Mouse (Mus musculus) embryonic facial prominence, embryonic 10.5 days (tissue): ENCODE measurements around the gene Gsk3a. TPM values are rescaled to one million over a fixed set of nuclear protein-coding genes. Genes with fewer than 3 reads are reported as not detected.
"Not testable (repeated sequence)": the region's sequence is repeated elsewhere in the genome, so short reads cannot be mapped to it uniquely, and the experiment has no call there.

Experiments used
- DNase-seq: peaks from one replicate; pipeline ENCODE4 v3.0.0-alpha.2; 2017; ENCODE audit warnings: low spot score
- H3K27ac ChIP-seq: fragments of 300-500 bp; sonication (generic); replicated peaks from 2 replicates; pipeline ENCODE4 v1.5.1; 2016; ENCODE audit warnings: mild to moderate bottlenecking
- H3K27me3 ChIP-seq: fragments of 300-500 bp; sonication (generic); replicated peaks from 2 replicates; pipeline ENCODE4 v1.6.1; 2016; ENCODE audit warnings: low read depth, mild to moderate bottlenecking; ENCODE audit not compliant: poor library complexity, severe bottlenecking
- H3K36me3 ChIP-seq: fragments of 300-500 bp; sonication (generic); replicated peaks from 2 replicates; pipeline ENCODE4 v1.6.1; 2016; ENCODE audit warnings: mild to moderate bottlenecking, moderate library complexity
- H3K4me1 ChIP-seq: fragments of 300-500 bp; sonication (generic); 2 replicates; pipeline ENCODE4 v1.6.1; 2016
- H3K4me3 ChIP-seq: fragments of 300-500 bp; sonication (generic); 2 replicates; pipeline ENCODE4 v1.5.1; 2016; ENCODE audit warnings: mild to moderate bottlenecking, moderate library complexity
- H3K9me3 ChIP-seq: fragments of 300-500 bp; sonication (generic); 2 replicates; pipeline ENCODE4 v1.6.1; 2016; ENCODE audit warnings: mild to moderate bottlenecking
- WGBS: fragments of 180-500 bp; shearing (Covaris S2); methylation state at CpG from one replicate; pipeline ENCODE4 v1.1.7; 2016; 5-methylcytosine and 5-hydroxymethylcytosine counted together
- polyA plus RNA-seq: library from polyadenylated mRNA; unstranded; fragments of >200 nt; fragmentation: Nextera tagmentation; extraction: Ambion mirVana; gene quantifications from 2 replicates; pipeline ENCODE4 v1.2.1, GENCODE M21; 2016

The Gsk3a gene
- polyA plus RNA-seq, 1 experiment from 2014 or later, result 10.7 TPM

DNA sequence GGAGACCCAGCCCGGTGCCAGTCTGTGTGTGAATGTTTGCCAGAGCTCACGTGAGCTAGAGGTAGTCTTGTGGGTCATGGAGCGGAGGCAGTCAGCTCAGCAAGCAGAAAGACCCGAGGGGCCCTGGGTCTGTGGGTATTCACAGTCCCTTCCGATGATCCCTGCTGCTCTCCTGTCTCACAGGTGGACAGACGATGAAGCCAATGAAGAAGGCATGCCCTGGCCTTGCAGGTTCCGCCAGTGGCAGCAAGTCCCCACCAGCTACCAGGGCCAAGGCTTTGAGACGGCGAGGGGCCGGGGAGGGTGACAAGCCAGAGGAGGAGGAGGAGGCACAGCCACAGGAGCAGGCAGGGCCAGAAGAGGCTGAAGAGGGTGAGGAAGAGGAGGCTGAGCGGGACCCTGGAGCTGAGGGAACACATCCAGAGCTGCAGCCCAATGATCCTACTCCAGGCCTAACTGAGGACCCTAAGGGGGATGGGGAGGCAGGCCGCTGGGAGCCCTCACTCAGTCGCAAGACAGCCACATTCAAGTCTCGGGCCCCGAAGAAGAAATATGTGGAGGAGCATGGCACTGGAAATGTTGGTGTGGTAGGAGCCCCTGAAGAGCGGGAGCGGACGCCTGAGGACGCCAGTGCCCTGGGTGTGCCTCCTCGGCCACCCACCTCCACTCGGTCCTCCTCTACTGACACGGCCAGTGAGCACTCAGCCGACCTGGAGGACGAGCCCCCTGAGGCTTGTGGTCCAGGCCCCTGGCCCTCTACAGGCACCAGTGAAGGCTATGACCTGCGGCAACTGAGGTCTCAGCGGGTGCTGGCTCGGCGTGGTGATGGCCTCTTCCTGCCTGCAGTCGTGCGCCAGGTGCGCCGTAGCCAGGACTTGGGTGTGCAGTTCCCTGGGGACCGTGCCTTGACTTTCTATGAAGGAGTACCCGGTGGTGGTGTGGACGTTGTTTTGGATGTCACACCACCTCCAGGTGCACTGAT, 33.3 kb upstream of the Gsk3a start:
- whole genome bisulfite sequencing, result 89% methylated on average over 35 of the region's 35 CpGs
- Histone ChIP-seq H3K9me3 (no peaks in the 10 kb centered on the region), H3K27me3 (no peaks in the 10 kb centered on the region), H3K4me3 (0 out of 2 replicates have a peak overlapping the region, but pooled peaks have one; percentile 89), H3K27ac (0 out of 2 replicates have a peak overlapping the region, but pooled peaks have one; percentile 31), H3K4me1 (peaks cover 60% of the 10 kb centered on the region), H3K36me3 (peaks cover 32% of the 10 kb centered on the region)
- DNase-seq, result no peak

DNA sequence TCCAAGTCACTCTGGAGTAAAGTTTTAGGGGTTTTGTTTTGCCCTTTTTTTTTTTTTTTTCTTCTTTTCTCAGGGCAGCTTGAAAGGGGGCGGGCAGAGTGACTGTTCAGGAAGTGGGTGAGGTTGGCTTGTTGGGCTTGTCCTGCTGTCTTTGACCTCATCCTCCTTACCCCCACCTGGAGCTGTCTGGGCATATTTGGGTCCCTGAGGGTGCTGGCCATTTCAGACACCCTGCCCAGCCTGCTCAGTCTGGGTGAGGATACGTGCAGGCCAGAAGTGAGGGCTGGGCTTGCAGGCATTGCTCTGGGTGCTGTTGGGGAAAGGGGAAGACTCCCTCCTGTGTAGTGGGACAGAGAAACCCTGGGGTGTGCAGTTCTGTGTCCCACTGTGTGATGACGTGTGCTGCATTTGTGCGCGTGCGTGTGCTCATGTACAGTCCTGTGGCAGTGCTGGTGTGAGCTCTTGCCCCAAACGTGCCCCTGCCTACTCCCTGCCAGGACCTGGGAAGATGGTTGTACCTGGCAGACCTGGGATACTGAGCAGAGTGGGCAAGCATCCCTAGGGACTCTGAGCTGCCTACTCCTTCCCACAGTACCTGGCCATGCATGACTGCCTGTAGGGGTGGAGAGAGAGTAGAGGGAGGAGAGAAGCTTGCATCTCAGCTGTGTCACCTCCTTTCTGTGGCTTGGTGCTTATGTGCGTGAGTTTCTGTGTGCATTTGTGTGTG, 32.1 kb upstream of the Gsk3a start:
- 87% methylated on average over 8 of the region's 8 CpGs for WGBS
- Histone ChIP-seq H3K9me3 (no peaks in the 10 kb centered on the region), H3K27ac (peak overlapping the region; percentile 51), H3K4me3 (peak overlapping the region; percentile 89), H3K36me3 (peaks cover 32% of the 10 kb centered on the region), H3K27me3 (no peaks in the 10 kb centered on the region; the same call in 1 of the 2 replicates), H3K4me1 (peaks cover 49% of the 10 kb centered on the region)
- DNase-seq, result no peak

DNA sequence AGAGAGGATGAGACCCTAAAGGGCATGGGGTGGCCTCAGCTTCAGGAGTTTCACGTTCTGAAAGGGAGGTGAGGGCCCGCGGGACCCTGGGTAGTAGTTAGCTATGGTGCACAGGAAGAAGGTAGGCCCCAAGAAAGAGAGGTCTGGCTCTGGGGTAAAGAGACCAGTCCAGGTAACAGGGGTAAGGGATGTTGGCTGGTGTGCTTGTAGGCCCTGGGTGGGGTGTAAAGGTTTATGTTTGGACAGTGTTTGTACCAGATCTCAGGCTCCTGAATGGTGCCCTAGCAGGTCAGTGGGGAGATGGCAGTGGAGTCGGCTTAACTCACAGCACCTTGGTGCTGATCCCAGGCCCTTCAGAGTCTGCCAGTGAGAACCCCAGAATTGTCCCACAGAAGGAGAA, 31.4 kb upstream of the Gsk3a start:
- H3K27me3 ChIP-seq, result no peaks in the 10 kb centered on the region; the same call in 1 of the 2 replicates
- H3K4me3 ChIP-seq, result peak overlapping the region; percentile 89
- peaks cover 50% of the 10 kb centered on the region for H3K4me1 ChIP-seq
- no peak for DNase-seq
- H3K36me3 ChIP-seq, result peaks cover 32% of the 10 kb centered on the region
- 57% methylated on average over 4 of the region's 4 CpGs for WGBS
- no peaks in the 10 kb centered on the region for H3K9me3 ChIP-seq
- peak overlapping the region; percentile 96 for H3K27ac ChIP-seq

DNA sequence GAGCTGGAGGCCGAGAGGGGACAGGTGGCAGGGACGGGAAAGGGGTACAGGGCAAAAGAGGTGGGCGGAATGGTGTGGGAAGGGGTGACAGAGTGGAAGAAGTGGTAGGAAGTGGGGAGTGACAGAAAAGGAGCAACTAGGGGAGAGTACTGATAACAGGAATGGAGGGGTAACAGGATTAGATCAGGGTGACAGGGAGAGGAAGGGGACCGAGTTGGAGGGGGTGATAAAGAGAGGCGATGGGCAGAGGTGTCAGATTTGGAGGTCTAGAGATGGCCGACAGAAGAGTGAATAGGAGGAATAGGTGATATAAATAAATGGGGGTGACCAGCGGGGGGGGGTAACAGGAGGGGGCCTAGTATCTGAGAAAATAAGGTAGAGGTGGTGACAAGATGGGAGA, 30.9 kb upstream of the Gsk3a start:
- 6% methylated on average over 7 of the region's 7 CpGs for WGBS
- H3K4me1 ChIP-seq, result peaks cover 52% of the 10 kb centered on the region

DNA sequence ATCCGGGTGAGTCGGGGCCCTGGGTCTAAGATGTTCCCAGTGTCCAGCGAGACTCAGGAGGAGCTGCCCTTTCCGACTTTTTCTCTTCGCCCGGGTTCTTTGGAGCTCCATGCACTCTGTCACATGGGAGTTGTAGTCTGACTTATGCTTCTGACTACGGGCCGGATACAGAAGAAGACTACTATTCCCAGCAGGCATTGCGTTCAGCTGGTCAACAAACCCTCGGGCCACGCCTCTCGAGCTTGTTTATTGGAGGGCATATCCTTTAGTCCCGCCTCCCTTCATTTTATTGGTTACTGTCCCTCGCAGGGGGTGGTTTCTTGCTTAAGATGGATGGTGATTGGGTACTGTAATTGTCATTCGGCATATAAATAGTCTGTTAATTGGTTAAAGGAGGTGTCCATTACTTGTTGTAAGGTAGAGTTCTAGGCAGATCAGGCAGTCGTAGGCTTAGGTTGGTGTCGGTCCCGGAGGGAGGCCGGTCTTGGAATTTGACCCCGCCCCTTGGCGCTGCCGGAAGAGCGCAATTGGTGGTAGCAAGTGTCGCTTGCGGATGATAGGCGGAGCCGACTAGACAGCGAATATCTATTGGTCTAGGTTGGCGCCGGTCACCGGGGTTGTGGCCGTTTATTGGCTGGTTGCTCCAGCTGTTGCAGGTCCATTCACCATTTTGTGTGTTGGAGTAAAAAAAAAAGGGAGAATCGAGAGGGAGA, 30.3 kb upstream of the Gsk3a start:
- under 1% methylated on average over 33 of the region's 33 CpGs for WGBS
- peak; percentile 98 for DNase-seq
- peaks cover 49% of the 10 kb centered on the region for H3K4me1 ChIP-seq
- peaks cover 21% of the 10 kb centered on the region for H3K36me3 ChIP-seq
- no peaks in the 10 kb centered on the region for H3K9me3 ChIP-seq
- peak overlapping the region; percentile 96 for H3K27ac ChIP-seq
- peak overlapping the region; percentile 89 for H3K4me3 ChIP-seq
- H3K27me3 ChIP-seq, result no peaks in the 10 kb centered on the region; the same call in 1 of the 2 replicates

More for the DNA sequence above, 30.9 kb upstream of the Gsk3a start:
- Histone ChIP-seq H3K4me3 (peak overlapping the region; percentile 89), H3K36me3 (peaks cover 28% of the 10 kb centered on the region), H3K27ac (peak overlapping the region; percentile 96), H3K27me3 (no peaks in the 10 kb centered on the region; the same call in 1 of the 2 replicates), H3K9me3 (no peaks in the 10 kb centered on the region)
- DNase-seq, result no peak

GRCm38 (mm10) chr7:25267301-25267750, 29.7 kb upstream of the Gsk3a start, which contains the start of gene Cic:
Cic (plus strand) TSS chr7:25267704.
- Histone ChIP-seq H3K4me3 (peak within 1 kb of the TSS; percentile 89), H3K9me3 (no peaks in the 10 kb centered on the region), H3K27me3 (no peaks in the 10 kb centered on the region; the same call in 1 of the 2 replicates), H3K36me3 (peaks cover 15% of the 10 kb centered on the region), H3K27ac (peak within 1 kb of the TSS; percentile 96), H3K4me1 (peaks cover 49% of the 10 kb centered on the region)
- WGBS, result under 1% methylated on average over 29 of the region's 29 CpGs
- peak; percentile 98 for DNase-seq

DNA sequence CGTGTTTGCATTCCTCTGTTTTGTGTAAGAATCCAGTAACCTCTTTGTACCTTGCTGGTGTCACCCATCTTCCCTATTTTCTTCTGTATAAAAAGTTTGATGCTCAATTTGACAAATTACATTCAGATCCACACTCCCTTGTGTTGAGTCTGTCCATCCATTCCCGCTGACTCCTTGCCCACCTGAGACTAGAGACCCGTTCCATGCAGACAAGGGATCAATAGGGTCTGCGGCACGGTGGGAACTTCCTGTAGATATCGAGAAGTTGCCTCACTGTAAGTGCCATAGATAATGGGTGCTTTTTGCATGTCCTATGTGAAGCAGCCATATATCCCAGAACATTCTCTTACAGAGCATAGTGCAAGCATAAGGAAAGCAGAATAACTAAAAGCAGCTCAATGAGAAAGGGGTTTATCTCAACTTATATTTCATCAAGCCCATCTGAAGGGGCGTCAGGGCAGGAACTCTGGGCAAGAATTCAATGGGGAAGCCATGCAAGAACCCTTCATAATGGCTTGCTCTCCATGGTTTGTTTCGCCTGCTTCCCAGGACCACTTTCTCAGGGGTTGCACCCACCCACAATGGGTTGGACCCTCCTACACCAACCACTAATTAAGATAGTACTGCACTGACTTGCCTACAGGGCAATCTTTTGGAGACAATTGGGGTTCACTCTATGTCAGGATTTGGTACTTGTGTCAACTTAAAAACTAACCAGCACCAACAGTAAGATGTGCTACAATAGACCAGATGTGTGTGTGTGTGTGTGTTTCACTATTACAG, 28.7 kb upstream of the Gsk3a start:
- Histone ChIP-seq H3K36me3 (peaks cover 6% of the 10 kb centered on the region), H3K4me1 (peaks cover 44% of the 10 kb centered on the region), H3K27ac (peak overlapping the region; percentile 96), H3K9me3 (no peaks in the 10 kb centered on the region), H3K4me3 (peak overlapping the region; percentile 89), H3K27me3 (no peaks in the 10 kb centered on the region; the same call in 1 of the 2 replicates)
- 90% methylated on average over 8 of the region's 8 CpGs for WGBS
- DNase-seq, result no peak

DNA sequence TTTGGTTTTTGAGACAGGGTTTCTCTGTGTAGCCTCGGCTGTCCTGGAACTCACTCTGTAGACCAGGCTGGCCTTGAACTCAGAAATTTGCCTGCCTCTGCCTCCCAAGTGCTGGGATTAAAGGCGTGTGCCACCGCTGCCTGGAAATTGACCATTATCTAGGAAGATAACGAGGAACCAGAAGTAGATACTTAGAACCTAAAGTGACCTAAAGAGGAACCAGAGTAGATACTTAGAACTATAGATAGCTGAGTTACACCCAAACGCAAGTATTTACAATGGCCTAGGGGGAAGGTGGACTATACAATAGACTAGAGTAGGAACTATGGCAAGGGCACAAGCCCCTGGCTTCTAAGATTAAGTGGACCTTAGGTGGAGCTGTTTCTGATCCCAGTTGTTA, 28.1 kb upstream of the Gsk3a start:
- not testable (repeated sequence) for H3K36me3 ChIP-seq, H3K9me3 ChIP-seq, H3K27ac ChIP-seq, H3K27me3 ChIP-seq, H3K4me3 ChIP-seq, DNase-seq
- WGBS, result 91% methylated on average over 5 of the region's 5 CpGs
- peaks cover 43% of the 10 kb centered on the region for H3K4me1 ChIP-seq

- Histone ChIP-seq H3K4me1 (peaks cover 28% of the 10 kb centered on the region), H3K27ac (no peak overlapping the region; the same call in 1 of the 2 replicates), H3K9me3 (no peaks in the 10 kb centered on the region), H3K36me3 (no peaks in the 10 kb centered on the region), H3K27me3 (no peaks in the 10 kb centered on the region; the same call in 1 of the 2 replicates), H3K4me3 (no peak overlapping the region)
- DNase-seq, result no peak
- 21% methylated on average over 17 of the region's 17 CpGs for WGBS
Measured at GRCm38 (mm10) chr7:25263968-25264870, 26.6 kb upstream of the Gsk3a start.

DNA sequence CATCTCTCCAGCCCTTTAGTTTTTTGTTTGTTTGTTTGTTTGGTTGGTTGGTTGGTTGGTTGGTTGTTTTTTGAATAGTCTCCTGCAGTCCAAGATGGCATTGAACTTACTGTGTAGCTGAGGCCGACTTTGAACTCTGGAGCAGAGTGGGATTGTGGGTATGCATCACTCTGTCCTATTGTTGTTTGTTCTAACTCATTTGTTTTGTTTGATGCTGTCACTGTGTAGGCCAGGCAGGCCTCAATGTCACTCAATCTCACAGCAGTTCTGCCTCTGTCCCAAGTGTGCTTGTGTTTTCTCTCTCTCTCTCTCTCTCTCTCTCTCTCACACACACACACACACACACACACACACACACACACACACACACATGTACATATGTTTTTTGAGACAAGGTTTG, 24.2 kb upstream of the Gsk3a start:
- 82% methylated on average over 1 of the region's 1 CpGs for WGBS
- Histone ChIP-seq H3K9me3 (no peaks in the 10 kb centered on the region), H3K4me3 (no peak overlapping the region), H3K27ac (no peak overlapping the region), H3K4me1 (peaks cover 17% of the 10 kb centered on the region), H3K36me3 (no peaks in the 10 kb centered on the region), H3K27me3 (no peaks in the 10 kb centered on the region; the same call in 1 of the 2 replicates)
- DNase-seq, result no peak
